Mouse (Mus musculus) embryonic fibroblast, embryonic 13.5 days (primary cell): Measurements from ENCODE around the gene Rusc1.

Experiments used
- CTCF ChIP-seq: IDR thresholded peaks from 2 replicates; pipeline ENCODE4 v1.5.1; 2011; ENCODE audit warnings: mild to moderate bottlenecking, control low read depth, low read length, moderate library complexity, borderline replicate concordance; ENCODE audit not compliant: insufficient read depth
- POLR2A ChIP-seq: IDR thresholded peaks from 2 replicates; pipeline ENCODE4 v1.6.1; 2011; ENCODE audit warnings: low read depth, mild to moderate bottlenecking, control low read depth, low read length, moderate library complexity

- TF ChIP-seq CTCF (no peak), POLR2A (no peak)
These were observed 9.6 kb upstream of the Rusc1 start for GRCm38 (mm10) chr3:89102495-89103290.
